Mouse (Mus musculus) hematopoietic stem cell, adult 5-6 weeks (primary cell): ENCODE data around the gene Rangap1. TPM values are rescaled to one million over a fixed set of nuclear protein-coding genes. Genes with fewer than 3 reads are reported as not detected.
A peak's percentile ranks its signal among the peaks of the same experiment; 100 is the strongest.

Source experiments
- ATAC-seq, 2 experiments: fragments of 125-278 bp in 1 of 2; replicated peaks in 1 of 2; 2 replicates each; pipeline ENCODE4 v1.8.0; 2016 to 2017; ENCODE audit warnings: inconsistent platforms in 2 of 2, mild to moderate bottlenecking in 2 of 2, moderate number of reproducible peaks in 2 of 2, low read depth in 1 of 2, moderate TSS enrichment in 1 of 2; ENCODE audit not compliant: low FRiP score in 2 of 2, poor library complexity in 2 of 2, severe bottlenecking in 2 of 2, insufficient read depth in 1 of 2, low TSS enrichment in 1 of 2
- total RNA-seq: library from RNA; stranded (forward); fragments of 172-1452, 232-1000 nt; gene quantifications from 2 replicates; pipeline ENCODE4 v1.2.3, GENCODE M21; 2017

The Rangap1 gene
- total RNA-seq = 80.7 and 125 TPM in 2 replicates

DNA sequence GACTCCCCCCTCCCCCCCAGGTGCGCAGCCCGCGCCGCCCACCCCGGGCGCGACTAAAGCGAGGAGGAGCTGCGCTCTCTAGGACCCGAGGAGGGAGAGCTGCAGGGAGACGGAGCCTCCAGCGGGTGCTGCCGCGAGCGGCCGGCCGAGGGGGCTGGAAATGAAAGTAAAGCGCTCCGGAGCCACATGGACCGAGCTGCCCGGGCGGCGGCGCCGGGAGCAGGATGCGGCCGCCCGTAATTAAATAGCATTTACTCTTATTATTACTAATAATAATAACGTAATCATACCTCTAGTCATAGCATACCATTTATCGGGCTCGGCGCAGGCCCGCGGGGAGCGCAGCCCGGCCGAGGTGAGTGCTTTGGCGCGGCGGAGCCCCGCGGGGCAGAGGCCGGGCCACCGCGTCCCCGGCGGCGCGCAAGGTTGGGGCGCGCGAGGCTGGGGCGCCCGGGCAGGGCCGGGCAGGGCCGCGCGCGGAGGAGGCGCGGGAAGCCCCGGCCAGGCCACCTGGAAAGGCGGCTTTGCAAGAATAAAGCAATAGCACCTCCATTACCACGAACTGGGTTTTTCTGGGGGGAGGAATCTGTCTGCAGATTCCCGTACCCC lies at the start of gene Rangap1, which contains the start of gene Zc3h7b:
Gene Rangap1 (minus strand): TSS at position 539 of the 609 bp plus-strand sequence.
Gene Zc3h7b (plus strand): TSS at position 66 of the 609 bp plus-strand sequence.
- peak; percentile 80 to 83 for ATAC-seq

- ATAC-seq = no peak
These were observed 47.1 kb upstream of the Rangap1 start for GRCm38 (mm10) chr15:81792444-81792843.

DNA sequence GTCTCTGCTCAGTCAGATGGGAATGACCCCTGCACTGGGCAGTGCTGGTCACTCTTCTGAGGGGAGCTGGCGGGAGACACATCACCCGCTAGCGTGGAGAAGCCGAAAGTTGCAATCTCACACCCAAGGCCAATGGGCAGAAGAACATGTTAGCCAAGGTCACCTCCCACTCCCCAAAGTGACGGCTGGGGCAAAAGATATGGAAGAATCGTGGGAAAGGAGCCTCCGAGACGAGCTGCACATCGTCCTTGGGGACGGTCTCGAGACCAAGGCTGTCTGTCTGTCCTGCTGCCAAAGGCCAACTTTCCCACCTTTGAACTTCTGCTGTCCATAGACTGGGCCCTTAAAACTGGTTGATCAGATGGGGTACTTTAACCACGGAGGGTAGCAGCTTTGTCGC lies 42.2 kb upstream of the Rangap1 start:
- no peak for ATAC-seq

GRCm38 (mm10) chr15:81785701-81786100 lies 40.4 kb upstream of the Rangap1 start:
- no peak for ATAC-seq

GRCm38 (mm10) chr15:81784762-81785161 lies 39.4 kb upstream of the Rangap1 start:
- ATAC-seq = 0 out of 4 replicates have a peak, but pooled peaks of 1 of the 2 experiments have one; percentile 27

- ATAC-seq = no peak
These were observed 36.5 kb upstream of the Rangap1 start for GRCm38 (mm10) chr15:81781816-81782215.

DNA sequence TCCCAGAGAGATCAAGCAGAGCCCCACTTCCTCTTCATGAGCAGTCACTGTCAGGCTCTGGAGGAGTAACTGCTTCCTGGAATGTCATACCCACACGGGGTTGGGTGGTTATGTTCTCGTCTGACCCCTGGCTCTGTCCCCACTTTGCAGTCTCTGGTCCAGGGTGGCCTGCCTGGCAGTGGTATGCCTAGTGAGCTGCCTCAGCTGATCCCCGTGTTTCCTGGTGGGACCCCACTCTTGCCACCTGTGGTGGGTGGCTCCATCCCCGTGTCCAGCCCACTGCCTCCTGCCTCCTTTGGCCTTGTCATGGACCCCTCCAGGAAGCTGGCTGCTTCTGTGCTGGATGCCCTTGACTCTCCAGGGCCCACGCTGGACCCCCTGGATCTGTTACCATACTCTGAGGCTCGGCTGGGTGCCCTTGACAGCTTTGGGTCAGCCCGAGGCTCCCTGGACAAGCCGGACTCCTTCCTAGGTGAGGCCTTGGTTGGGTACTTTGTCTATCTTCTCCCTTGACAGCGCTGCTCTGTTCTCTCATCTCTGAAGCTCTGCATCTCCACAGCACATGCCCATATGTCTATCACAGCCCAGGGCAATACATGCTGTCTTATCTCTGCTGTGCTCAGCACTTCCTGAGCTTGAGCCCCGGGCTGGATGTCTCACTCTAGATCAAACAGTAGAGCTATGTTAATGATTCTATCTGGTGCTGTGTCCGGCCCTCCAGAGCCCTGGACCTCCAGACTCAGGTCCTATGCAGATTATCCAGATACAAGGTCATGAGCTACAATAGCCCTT lies 31.5 kb upstream of the Rangap1 start:
- ATAC-seq = no peak

GRCm38 (mm10) chr15:81774505-81775171 lies 29.3 kb upstream of the Rangap1 start:
- 0 out of 4 replicates have a peak, but pooled peaks of 1 of the 2 experiments have one; percentile 2 for ATAC-seq

GRCm38 (mm10) chr15:81772431-81773120 lies 27.2 kb upstream of the Rangap1 start:
- no peak for ATAC-seq

GRCm38 (mm10) chr15:81769037-81769436 lies 23.7 kb upstream of the Rangap1 start:
- no peak for ATAC-seq

- ATAC-seq = no peak
These were observed 21.1 kb upstream of the Rangap1 start for GRCm38 (mm10) chr15:81766439-81766838.

GRCm38 (mm10) chr15:81765651-81766050 lies 20.3 kb upstream of the Rangap1 start:
- no peak for ATAC-seq

- ATAC-seq = no peak
These were observed 19.2 kb upstream of the Rangap1 start for GRCm38 (mm10) chr15:81764573-81764972.

DNA sequence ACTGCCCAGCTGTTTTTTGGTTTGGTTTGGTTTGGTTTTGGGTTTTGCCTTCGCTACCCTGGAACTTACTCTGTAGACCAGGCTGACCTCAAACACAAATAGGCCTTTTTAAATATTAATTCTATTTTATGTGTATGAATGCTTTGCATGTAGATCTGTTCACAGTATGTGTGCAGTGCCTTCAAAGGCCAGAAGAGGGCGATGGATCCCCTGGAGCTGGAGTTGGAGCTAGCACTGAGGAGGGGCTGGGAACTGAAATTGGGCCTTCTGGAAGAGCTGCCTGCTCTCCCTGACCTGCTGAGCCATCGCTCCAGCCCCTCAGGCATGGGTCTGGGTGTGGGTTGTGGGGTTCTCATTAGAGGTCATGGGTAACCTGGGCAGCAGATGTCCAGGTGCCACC lies 16.6 kb upstream of the Rangap1 start:
- no peak for ATAC-seq

DNA sequence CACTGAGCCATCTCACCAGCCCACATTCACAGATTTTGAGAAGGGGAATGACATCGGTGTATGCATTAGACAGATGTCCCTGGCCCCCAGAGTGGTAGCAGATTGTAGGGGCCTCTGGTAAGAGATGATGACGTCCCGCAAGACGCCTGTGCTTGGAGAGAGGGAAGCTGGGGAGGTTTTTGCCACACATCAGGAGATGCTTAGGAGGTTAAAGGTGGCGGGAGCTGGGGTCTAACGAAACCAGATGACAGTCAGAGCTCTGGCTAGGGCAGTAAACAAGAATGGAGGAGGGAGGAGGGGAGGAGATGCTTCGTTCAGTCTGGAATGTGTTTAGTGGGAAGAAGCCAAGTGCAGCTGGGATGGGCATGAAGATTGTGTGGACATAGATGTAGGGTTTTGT lies 16.1 kb upstream of the Rangap1 start:
- ATAC-seq = no peak

GRCm38 (mm10) chr15:81760361-81761079 lies 15.2 kb upstream of the Rangap1 start:
- ATAC-seq = no peak

GRCm38 (mm10) chr15:81759542-81759941 lies 14.2 kb upstream of the Rangap1 start:
- ATAC-seq = no peak
